Mouse (Mus musculus): Measurements from ENCODE around the gene Spats1.

Gene Spats1

GRCm38 (mm10) chr17:45474669-45475465, at the start of gene Spats1:
TSS of gene Spats1 (minus strand) at chr17:45475415.
- DNase-seq, result peak; percentile 85

GRCm38 (mm10) chr17:45524961-45525360, 49.7 kb upstream of the Spats1 start:
- no peak for DNase-seq

GRCm38 (mm10) chr17:45523263-45523662, 48.0 kb upstream of the Spats1 start, which contains the start of gene Tcte1:
TSS of gene Tcte1 (plus strand) at chr17:45523434.
- no peak for DNase-seq

- no peak for DNase-seq
Measured at GRCm38 (mm10) chr17:45520136-45520535, 44.9 kb upstream of the Spats1 start.

GRCm38 (mm10) chr17:45518766-45519475, 43.7 kb upstream of the Spats1 start:
- no peak for DNase-seq

GRCm38 (mm10) chr17:45517549-45518215, 42.5 kb upstream of the Spats1 start:
- DNase-seq, result no peak

- DNase-seq, result no peak
Measured at GRCm38 (mm10) chr17:45517135-45517534, 41.9 kb upstream of the Spats1 start.

GRCm38 (mm10) chr17:45516488-45516887, 41.3 kb upstream of the Spats1 start:
- peak; percentile 84 for DNase-seq

GRCm38 (mm10) chr17:45515806-45516205, 40.6 kb upstream of the Spats1 start:
- DNase-seq, result no peak

- no peak for DNase-seq
Measured at GRCm38 (mm10) chr17:45515204-45515726, 40.0 kb upstream of the Spats1 start.

GRCm38 (mm10) chr17:45511757-45512156, 36.5 kb upstream of the Spats1 start:
- DNase-seq, result no peak

GRCm38 (mm10) chr17:45510871-45511270, 35.7 kb upstream of the Spats1 start:
- no peak for DNase-seq

- peak; percentile 98 for DNase-seq
Measured at GRCm38 (mm10) chr17:45506700-45507189, 31.5 kb upstream of the Spats1 start, which contains the start of gene Aars2. TSS of gene Aars2 (plus strand) at chr17:45506841.

GRCm38 (mm10) chr17:45505941-45506465, 30.8 kb upstream of the Spats1 start:
- DNase-seq, result no peak

- no peak for DNase-seq
Measured at GRCm38 (mm10) chr17:45503301-45503973, 28.2 kb upstream of the Spats1 start.

GRCm38 (mm10) chr17:45502324-45502723, 27.1 kb upstream of the Spats1 start:
- no peak for DNase-seq

- no peak for DNase-seq
Measured at GRCm38 (mm10) chr17:45500981-45501380, 25.8 kb upstream of the Spats1 start.

GRCm38 (mm10) chr17:45499516-45499915, 24.3 kb upstream of the Spats1 start:
- no peak for DNase-seq

- no peak for DNase-seq
Measured at GRCm38 (mm10) chr17:45498397-45498796, 23.2 kb upstream of the Spats1 start.

- DNase-seq, result no peak
Measured at GRCm38 (mm10) chr17:45495398-45495797, 20.2 kb upstream of the Spats1 start.

- DNase-seq, result no peak
Measured at GRCm38 (mm10) chr17:45490532-45491154, 15.4 kb upstream of the Spats1 start.

- no peak for DNase-seq
Measured at GRCm38 (mm10) chr17:45489736-45490135, 14.5 kb upstream of the Spats1 start.
